Comparison of ENCODE assay signal across 9 mouse cellular contexts in genomic region chr6:119430508-119430907, GRCm38 (mm10). TPM values are rescaled to one million over a fixed set of nuclear protein-coding genes. Genes with fewer than 3 reads are reported as not detected.
DNase-seq lines count a peak whose midpoint lies in the region; ATAC-seq lines count a peak whose summit lies in the region.
"Had no signal": no experiment of that assay in that cellular context is flagged by ENCODE, and none has a peak within 500 bp of the region (broad histone marks: within the 10 kb centered on the region; RNA-seq: fewer than 3 reads in every experiment).

No protein-coding gene starts in this region.

- no peak overlapping the region for H3K4me2 ChIP-seq in forebrain, embryonic 14.5 days (ENCODE audit: low read length)
- H3K4me2 ChIP-seq in forebrain, embryonic 11.5 days (ENCODE audit: low read depth, low read length, severe bottlenecking), result no peak overlapping the region
- H3K4me2 ChIP-seq in intestine, embryonic 14.5 days (ENCODE audit: low read length), result no peak overlapping the region
- H3K4me2 ChIP-seq: hindbrain, embryonic 15.5 days had no signal

- H3K9ac ChIP-seq in forebrain, embryonic 14.5 days (ENCODE audit: low read length), result no peak overlapping the region
- no peak overlapping the region for H3K9ac ChIP-seq in forebrain, embryonic 11.5 days (ENCODE audit: low read length)
- H3K9ac ChIP-seq in intestine, embryonic 14.5 days (ENCODE audit: low read length), result no peak overlapping the region
- H3K9ac ChIP-seq: hindbrain, embryonic 15.5 days had no signal

- no peaks in the 10 kb centered on the region for H3K36me3 ChIP-seq in forebrain, embryonic 14.5 days (ENCODE audit: control insufficient read depth, insufficient read depth, low read length)
- H3K36me3 ChIP-seq in forebrain, embryonic 11.5 days (ENCODE audit: control insufficient read depth, insufficient read depth, low read length), result no peaks in the 10 kb centered on the region; the same call in 1 of the 2 replicates
- no peaks in the 10 kb centered on the region for H3K36me3 ChIP-seq in intestine, embryonic 14.5 days (ENCODE audit: control insufficient read depth, insufficient read depth, low read length)
- H3K36me3 ChIP-seq: hindbrain, embryonic 15.5 days had no signal

- H3K9me3 ChIP-seq in forebrain, embryonic 14.5 days (replicated peaks; ENCODE audit: control insufficient read depth, low read length), result no peaks in the 10 kb centered on the region
- no peaks in the 10 kb centered on the region; the same call in 1 of the 2 replicates for H3K9me3 ChIP-seq in forebrain, embryonic 11.5 days (ENCODE audit: control insufficient read depth, low read length)
- H3K9me3 ChIP-seq in intestine, embryonic 14.5 days (ENCODE audit: control insufficient read depth, low read length), result no peaks in the 10 kb centered on the region
- H3K9me3 ChIP-seq: hindbrain, embryonic 15.5 days had no signal

- no peak overlapping the region for H3K27ac ChIP-seq in forebrain, embryonic 14.5 days (ENCODE audit: low read depth, low read length)
- no peak overlapping the region for H3K27ac ChIP-seq in forebrain, embryonic 11.5 days (ENCODE audit: low read depth, low read length)
- H3K27ac ChIP-seq in intestine, embryonic 14.5 days (ENCODE audit: low read depth), result no peak overlapping the region
- H3K27ac ChIP-seq: hindbrain, embryonic 15.5 days had no signal

- DNase-seq in forebrain, embryonic 14.5 days (ENCODE audit: low spot score), result peak; percentile 68
- no peak for DNase-seq in forebrain, embryonic 11.5 days (ENCODE audit: low spot score)
- peak; percentile 76 for DNase-seq in urinary bladder, postnatal 14 days (ENCODE audit: low spot score)
- DNase-seq in urinary bladder, postnatal 4 days (ENCODE audit: low spot score in 2 of 2), result no peak
- DNase-seq in embryo, embryonic 10.5 days (ENCODE audit: low spot score), result peak; percentile 68
- peak; percentile 68 for DNase-seq in intestine, embryonic 14.5 days (ENCODE audit: low spot score)
- DNase-seq in left cerebral cortex, postnatal 4 days, result peak; percentile 44
- DNase-seq in right cerebral cortex, postnatal 14 days, result peak; percentile 48

- no peak overlapping the region for H3K4me3 ChIP-seq in forebrain, embryonic 14.5 days (ENCODE audit: low read depth, low read length)
- H3K4me3 ChIP-seq in forebrain, embryonic 11.5 days (ENCODE audit: low read depth, low read length), result no peak overlapping the region
- H3K4me3 ChIP-seq in intestine, embryonic 14.5 days (ENCODE audit: low read depth, low read length), result no peak overlapping the region
- H3K4me3 ChIP-seq: hindbrain, embryonic 15.5 days had no signal

- no peaks in the 10 kb centered on the region for H3K27me3 ChIP-seq in forebrain, embryonic 14.5 days (replicated peaks; ENCODE audit: control insufficient read depth, insufficient read depth, low read length)
- no peaks in the 10 kb centered on the region for H3K27me3 ChIP-seq in forebrain, embryonic 11.5 days (ENCODE audit: control insufficient read depth, insufficient read depth, low read length)
- no peaks in the 10 kb centered on the region for H3K27me3 ChIP-seq in intestine, embryonic 14.5 days (replicated peaks; ENCODE audit: control insufficient read depth, insufficient read depth, low read length)
- H3K27me3 ChIP-seq: hindbrain, embryonic 15.5 days had no signal

- intact Hi-C loops in left cerebral cortex, postnatal 4 days (cut with DNase I), result loop anchor here (5.0 to 10.0 kb wide), 2 partner anchors 76 to 208 kb away; no protein-coding TSS in a partner anchor

- WGBS in forebrain, embryonic 14.5 days, result 55% methylated on average over 2 of the region's 2 CpGs
- 71% methylated on average over 2 of the region's 2 CpGs for WGBS in forebrain, embryonic 11.5 days
- WGBS in intestine, embryonic 14.5 days, result 53% methylated on average over 2 of the region's 2 CpGs

- no peak for ATAC-seq in forebrain, embryonic 14.5 days
- ATAC-seq in forebrain, embryonic 11.5 days (replicated peaks; ENCODE audit: low FRiP score), result no peak
- ATAC-seq in intestine, embryonic 14.5 days (replicated peaks; ENCODE audit: low FRiP score, low TSS enrichment, low read depth), result no peak

- no peaks in the 10 kb centered on the region for H3K4me1 ChIP-seq in forebrain, embryonic 14.5 days (ENCODE audit: control insufficient read depth, insufficient read depth, low read length)
- H3K4me1 ChIP-seq in forebrain, embryonic 11.5 days (replicated peaks; ENCODE audit: control insufficient read depth, insufficient read depth, low read length), result no peaks in the 10 kb centered on the region
- H3K4me1 ChIP-seq in intestine, embryonic 14.5 days (replicated peaks; ENCODE audit: control insufficient read depth, insufficient read depth, low read length), result no peaks in the 10 kb centered on the region
- H3K4me1 ChIP-seq: hindbrain, embryonic 15.5 days had no signal

RNA-seq across cellular contexts. Expression of gene Adipor2, which starts 13.0 kb away (rescaled TPM):
- 33.3 and 39.6 TPM in 2 replicates for polyA plus RNA-seq in forebrain, embryonic 14.5 days (2014; fragmentation: Nextera tagmentation; extraction: Ambion mirVana)
- polyA plus RNA-seq in forebrain, embryonic 11.5 days (2014; fragmentation: Nextera tagmentation; extraction: Ambion mirVana), result 19.9 and 20.6 TPM in 2 replicates
- 34.6 and 45.5 TPM in 2 replicates for polyA plus RNA-seq in intestine, embryonic 14.5 days (2014; fragmentation: Nextera tagmentation; extraction: Ambion mirVana)
- 10 to 100 TPM; 39.5 to 40.2 TPM for total RNA-seq in left cerebral cortex, postnatal 4 days (2021)

RNA-seq across cellular contexts. Expression of gene Fbxl14, which starts 49.0 kb away (rescaled TPM):
- polyA plus RNA-seq in forebrain, embryonic 14.5 days (2014; fragmentation: Nextera tagmentation; extraction: Ambion mirVana), result 6.8 and 7.6 TPM in 2 replicates
- 5.6 and 6.3 TPM in 2 replicates for polyA plus RNA-seq in forebrain, embryonic 11.5 days (2014; fragmentation: Nextera tagmentation; extraction: Ambion mirVana)
- 6.4 and 6.8 TPM in 2 replicates for polyA plus RNA-seq in intestine, embryonic 14.5 days (2014; fragmentation: Nextera tagmentation; extraction: Ambion mirVana)
- total RNA-seq in left cerebral cortex, postnatal 4 days (2021), result 10 to 100 TPM; 28.0 to 28.5 TPM

Comparison
In these comparisons a context has a peak if more than half of its experiments do, and no peak if none do; other contexts are left out.
1. DNase-seq: peak in forebrain, embryonic 14.5 days (single experiment), urinary bladder, postnatal 14 days (single experiment), embryo, embryonic 10.5 days (single experiment), intestine, embryonic 14.5 days (single experiment), left cerebral cortex, postnatal 4 days (single experiment) and right cerebral cortex, postnatal 14 days (single experiment); none in forebrain, embryonic 11.5 days (single experiment) and urinary bladder, postnatal 4 days (0 of 2).